Mouse (Mus musculus) G1E (cell line): ENCODE results near the gene Gm15013. TPM values are rescaled to one million over a fixed set of nuclear protein-coding genes. Genes with fewer than 3 reads are reported as not detected.
"Not testable (repeated sequence)": the region's sequence is repeated elsewhere in the genome, so short reads cannot be mapped to it uniquely, and the experiment has no call there.

Source experiments
- ATAC-seq: 2 replicates; pipeline ENCODE4 v1.8.0; 2016; ENCODE audit warnings: mild to moderate bottlenecking; ENCODE audit not compliant: insufficient number of reproducible peaks, poor library complexity, low FRiP score, severe bottlenecking; ENCODE audit errors: extremely low read depth
- DNase-seq: peaks from one replicate; pipeline ENCODE4 v3.0.0; 2012; ENCODE audit warnings: low spot score
- H3K27me3 ChIP-seq: 2 replicates; pipeline ENCODE4 v1.6.1; 2012; ENCODE audit warnings: mild to moderate bottlenecking, low read length, inconsistent platforms; ENCODE audit not compliant: insufficient read depth
- H3K36me3 ChIP-seq: replicated peaks from 2 replicates; pipeline ENCODE3; 2012; ENCODE audit warnings: mild to moderate bottlenecking, inconsistent platforms
- H3K4me1 ChIP-seq: 2 replicates; pipeline ENCODE4 v1.6.1; 2012; ENCODE audit warnings: low read depth, low read length, inconsistent platforms, mixed read lengths; ENCODE audit not compliant: insufficient read depth
- H3K4me3 ChIP-seq: 2 replicates; pipeline ENCODE4 v1.5.1; 2012; ENCODE audit warnings: low read depth, mild to moderate bottlenecking, inconsistent platforms, low read length, moderate library complexity, mixed read lengths
- H3K9me3 ChIP-seq: replicated peaks from 2 replicates; pipeline ENCODE4 v1.6.1; 2012; ENCODE audit warnings: inconsistent platforms
- CTCF ChIP-seq: IDR thresholded peaks from 2 replicates; pipeline ENCODE4 v1.5.1; 2012; ENCODE audit warnings: low read depth, low read length, inconsistent platforms, mixed read lengths
- GATA1 ChIP-seq: IDR thresholded peaks from 2 replicates; pipeline ENCODE4 v1.6.1; 2012; ENCODE audit warnings: borderline replicate concordance, low read length, inconsistent platforms, mixed read lengths
- GATA2 ChIP-seq: IDR thresholded peaks from 2 replicates; pipeline ENCODE4 v1.6.1; 2012; ENCODE audit warnings: low read depth, low read length, inconsistent platforms, borderline replicate concordance
- POLR2AphosphoS5 ChIP-seq: IDR thresholded peaks from 2 replicates; pipeline ENCODE4 v1.6.1; 2012; ENCODE audit warnings: low read depth, low read length, inconsistent platforms; ENCODE audit not compliant: insufficient replicate concordance
- TAL1 ChIP-seq: conservative IDR thresholded peaks from 2 replicates; pipeline ENCODE4 v1.6.1; 2012; ENCODE audit warnings: low read depth, low read length, inconsistent platforms, mixed read lengths
- polyA plus RNA-seq: library from polyadenylated mRNA; stranded (reverse); fragments of >175 nt; gene quantifications from 2 replicates; pipeline ENCODE4 v1.2.3, GENCODE M21; 2012
- total RNA-seq, 2 experiments: library from RNA; stranded (forward) in 1 of 2; stranded (reverse) in 1 of 2; fragments of 200-1000 nt in 1 of 2; fragments of >200 nt in 1 of 2; fragmentation: Nextera tagmentation in 1 of 2; gene quantifications; 2 replicates each; pipeline ENCODE4 v1.2.3; 2014 to 2017

Gm15013 gene
- total RNA-seq (2014; fragmentation: Nextera tagmentation) (not detected in 2 replicates), total RNA-seq (2017) (0.38 and 0.64 TPM in 2 replicates), polyA plus RNA-seq (0.15 TPM in 1 of 2 replicates, not detected in the other)

DNA sequence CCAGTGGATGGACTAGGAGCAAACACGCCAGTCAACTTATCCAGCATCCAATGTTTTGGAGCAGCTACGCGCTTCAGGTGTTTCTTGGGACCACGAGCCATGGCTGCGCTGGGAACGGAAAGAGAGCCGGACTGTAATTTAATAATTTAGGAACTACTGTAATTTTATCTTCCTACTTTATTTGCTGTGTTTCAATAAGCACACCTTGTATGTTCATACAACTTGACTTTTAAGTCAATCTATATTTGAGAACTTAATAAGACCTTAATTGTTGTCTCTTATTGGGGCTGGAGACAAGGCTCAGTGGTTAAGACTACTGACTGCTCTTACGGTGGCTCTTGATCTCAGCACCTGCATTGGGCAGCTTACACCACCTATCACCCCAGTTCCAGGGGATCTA lies at the start of gene Gm15013:
Gene Gm15013, minus strand, starts transcription at position 101 of the 400 bp plus-strand sequence.
- DNase-seq (no peak), ATAC-seq (no peak)
- Histone ChIP-seq H3K4me3 (no peak within 1 kb of the TSS), H3K9me3 (no peaks in the 10 kb centered on the region), H3K36me3 (peaks cover 12% of the 10 kb centered on the region), H3K27me3 (no peaks in the 10 kb centered on the region), H3K4me1 (no peaks in the 10 kb centered on the region)
- TF ChIP-seq TAL1, result no peak

DNA sequence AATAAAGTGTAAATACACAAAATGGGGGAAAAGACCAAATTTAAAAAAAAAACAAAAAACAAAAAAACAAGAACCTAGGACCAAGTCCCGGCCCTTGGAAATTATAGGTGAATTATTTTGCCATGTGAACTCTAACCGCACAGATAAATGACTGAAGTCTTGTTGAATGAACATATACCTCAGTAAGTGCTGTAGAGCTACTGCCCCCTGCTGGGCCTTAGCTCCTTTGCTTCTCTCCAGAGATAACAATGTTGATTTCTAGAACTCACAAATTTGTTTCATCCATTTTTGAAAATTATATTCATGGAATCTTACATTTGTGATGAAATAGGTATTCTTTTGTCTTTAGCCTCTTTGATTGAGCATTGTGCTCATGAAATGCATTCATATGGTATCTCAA lies 48.3 kb upstream of the Gm15013 start:
- Histone ChIP-seq H3K27me3 (no peaks in the 10 kb centered on the region), H3K4me1 (no peaks in the 10 kb centered on the region), H3K9me3 (no peaks in the 10 kb centered on the region), H3K36me3 (no peaks in the 10 kb centered on the region), H3K4me3 (no peak overlapping the region)
- ATAC-seq (no peak), DNase-seq (no peak)
- TF ChIP-seq CTCF (0 out of 2 replicates have a peak, but pooled peaks have one; percentile 12), POLR2AphosphoS5 (no peak)

DNA sequence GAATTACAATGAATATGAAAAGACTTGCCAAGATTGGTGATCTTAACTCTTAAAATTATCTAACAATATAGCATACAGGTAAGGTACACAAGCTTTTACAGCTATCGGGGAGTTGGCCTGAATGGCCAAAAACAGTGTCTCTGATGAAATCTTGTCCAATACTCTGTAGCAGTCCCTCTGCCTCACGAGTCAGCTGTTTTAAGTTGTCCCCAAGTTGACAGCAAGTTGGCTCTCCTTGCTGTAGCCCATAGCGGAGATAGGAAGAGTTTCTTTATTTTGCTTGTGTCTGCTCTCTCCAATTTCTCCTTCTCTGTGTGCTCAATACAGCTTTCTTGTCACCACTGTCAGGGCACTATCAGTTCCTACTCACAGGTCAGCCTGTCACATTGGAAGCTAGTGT lies 44.4 kb upstream of the Gm15013 start:
- not testable (repeated sequence) for H3K27me3 ChIP-seq, H3K4me1 ChIP-seq, H3K4me3 ChIP-seq, H3K9me3 ChIP-seq, ATAC-seq, DNase-seq, H3K36me3 ChIP-seq

DNA sequence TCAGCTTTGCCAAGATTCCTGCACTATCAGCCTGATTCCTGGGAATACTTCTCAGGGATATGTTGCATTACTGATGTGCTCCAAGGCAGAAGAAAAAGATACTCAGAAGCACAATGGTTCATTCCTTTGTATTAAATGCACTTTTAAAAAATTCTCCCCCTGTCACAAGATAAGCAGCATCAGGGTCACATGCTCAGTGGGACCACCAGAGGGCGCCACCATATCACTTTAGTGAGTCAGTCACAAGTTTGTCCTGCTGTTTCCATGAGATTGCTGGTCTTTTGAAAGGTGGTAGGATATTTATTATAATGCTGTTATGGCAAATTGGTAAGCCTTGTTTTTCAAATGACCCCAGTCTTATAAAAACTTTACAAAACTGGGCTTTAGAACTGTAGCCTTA lies 37.6 kb upstream of the Gm15013 start:
- Histone ChIP-seq H3K4me1 (no peaks in the 10 kb centered on the region), H3K36me3 (peaks cover 23% of the 10 kb centered on the region), H3K9me3 (no peaks in the 10 kb centered on the region), H3K27me3 (no peaks in the 10 kb centered on the region), H3K4me3 (no peak overlapping the region)
- no peak for TF ChIP-seq POLR2AphosphoS5
- no peak for TF ChIP-seq GATA2
- no peak for TF ChIP-seq TAL1
- peak; percentile 31 for TF ChIP-seq CTCF
- no peak for TF ChIP-seq GATA1
- DNase-seq, result peak; percentile 2
- no peak for ATAC-seq

DNA sequence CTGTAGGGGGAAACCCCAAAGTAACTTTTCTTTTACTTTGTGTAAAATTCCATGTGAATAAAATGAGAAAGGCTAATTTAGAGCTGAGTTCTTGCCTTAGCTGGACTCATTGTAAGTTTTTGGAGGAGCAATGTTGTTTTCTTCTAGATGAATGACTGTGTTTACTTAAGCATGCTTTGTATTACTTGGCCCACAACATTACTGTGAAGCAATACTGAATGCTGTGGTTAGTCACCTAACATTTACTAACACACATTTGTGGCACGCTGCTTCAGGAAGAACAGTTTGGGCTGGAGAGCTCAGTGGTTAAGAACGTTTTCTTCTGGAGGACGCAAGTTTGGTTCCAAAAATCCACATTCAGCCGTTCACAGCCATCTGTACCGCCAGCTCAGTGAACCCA lies 22.8 kb upstream of the Gm15013 start:
- DNase-seq (no peak), ATAC-seq (no peak)
- H3K36me3 ChIP-seq, result peaks cover 26% of the 10 kb centered on the region
- H3K9me3 ChIP-seq, result no peaks in the 10 kb centered on the region
- TF ChIP-seq TAL1 (no peak), CTCF (no peak), GATA2 (no peak), POLR2AphosphoS5 (no peak), GATA1 (no peak)
- H3K4me3 ChIP-seq, result no peak overlapping the region
- no peaks in the 10 kb centered on the region for H3K4me1 ChIP-seq
- H3K27me3 ChIP-seq, result no peaks in the 10 kb centered on the region

DNA sequence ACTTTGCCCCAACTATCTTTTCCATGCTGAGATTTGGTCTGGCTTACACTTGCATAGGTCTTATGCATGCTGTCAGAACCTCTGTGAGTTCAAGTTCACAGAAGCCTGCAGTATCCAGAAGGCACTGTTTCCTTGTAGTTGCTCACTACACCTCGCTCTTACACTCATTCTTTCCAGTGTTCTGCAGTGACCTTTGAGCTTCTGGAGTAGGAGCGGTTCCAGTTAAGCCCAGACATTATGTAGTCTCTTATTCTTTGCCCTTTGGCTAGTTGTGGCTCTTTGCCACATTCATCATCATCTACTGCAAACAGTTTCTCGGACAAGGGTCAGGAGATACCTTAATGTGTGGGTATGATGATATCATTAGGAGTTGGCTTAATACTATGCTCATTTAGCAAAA lies 16.3 kb upstream of the Gm15013 start:
- no peaks in the 10 kb centered on the region for H3K27me3 ChIP-seq
- ATAC-seq (no peak), DNase-seq (no peak)
- H3K9me3 ChIP-seq, result no peaks in the 10 kb centered on the region
- peaks cover 32% of the 10 kb centered on the region for H3K36me3 ChIP-seq
- no peak overlapping the region for H3K4me3 ChIP-seq
- no peak for TF ChIP-seq TAL1
- no peak for TF ChIP-seq GATA1
- TF ChIP-seq GATA2, result no peak
- no peak for TF ChIP-seq POLR2AphosphoS5
- no peak for TF ChIP-seq CTCF
- no peaks in the 10 kb centered on the region for H3K4me1 ChIP-seq

DNA sequence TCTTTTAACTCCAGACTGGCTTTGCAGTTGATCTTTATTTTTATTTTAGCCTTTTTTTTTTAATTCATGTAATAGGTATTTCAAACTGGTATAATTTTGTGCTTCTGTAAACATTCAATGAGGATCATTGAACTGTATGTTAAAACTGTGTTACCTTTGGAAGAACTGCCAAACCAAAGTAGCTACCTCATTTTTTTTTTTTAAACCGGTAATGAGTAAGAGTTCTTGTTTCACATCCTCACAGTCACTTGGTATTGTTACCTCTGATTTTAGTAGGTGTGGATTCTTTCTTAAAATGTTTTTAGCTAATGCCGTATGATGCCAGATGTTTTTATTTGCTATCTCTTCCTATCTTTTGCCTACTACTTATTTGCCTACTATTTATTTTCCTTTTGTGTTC lies 8.1 kb upstream of the Gm15013 start:
- no peaks in the 10 kb centered on the region for H3K27me3 ChIP-seq
- no peak for TF ChIP-seq CTCF
- no peak for TF ChIP-seq TAL1
- no peak for TF ChIP-seq GATA1
- TF ChIP-seq POLR2AphosphoS5, result no peak
- no peak for TF ChIP-seq GATA2
- ATAC-seq (no peak), DNase-seq (no peak)
- H3K9me3 ChIP-seq, result no peaks in the 10 kb centered on the region
- peaks cover 18% of the 10 kb centered on the region for H3K36me3 ChIP-seq
- no peaks in the 10 kb centered on the region for H3K4me1 ChIP-seq
- H3K4me3 ChIP-seq, result no peak overlapping the region
